Mouse (Mus musculus) spleen, postnatal 14 days (tissue): ENCODE results near the gene Sptan1.

Source experiments
- DNase-seq, 2 experiments: peaks; one replicate each; pipeline ENCODE4 v3.0.0; 2021 to 2022; ENCODE audit warnings: low spot score in 2 of 2

Gene Sptan1

DNA sequence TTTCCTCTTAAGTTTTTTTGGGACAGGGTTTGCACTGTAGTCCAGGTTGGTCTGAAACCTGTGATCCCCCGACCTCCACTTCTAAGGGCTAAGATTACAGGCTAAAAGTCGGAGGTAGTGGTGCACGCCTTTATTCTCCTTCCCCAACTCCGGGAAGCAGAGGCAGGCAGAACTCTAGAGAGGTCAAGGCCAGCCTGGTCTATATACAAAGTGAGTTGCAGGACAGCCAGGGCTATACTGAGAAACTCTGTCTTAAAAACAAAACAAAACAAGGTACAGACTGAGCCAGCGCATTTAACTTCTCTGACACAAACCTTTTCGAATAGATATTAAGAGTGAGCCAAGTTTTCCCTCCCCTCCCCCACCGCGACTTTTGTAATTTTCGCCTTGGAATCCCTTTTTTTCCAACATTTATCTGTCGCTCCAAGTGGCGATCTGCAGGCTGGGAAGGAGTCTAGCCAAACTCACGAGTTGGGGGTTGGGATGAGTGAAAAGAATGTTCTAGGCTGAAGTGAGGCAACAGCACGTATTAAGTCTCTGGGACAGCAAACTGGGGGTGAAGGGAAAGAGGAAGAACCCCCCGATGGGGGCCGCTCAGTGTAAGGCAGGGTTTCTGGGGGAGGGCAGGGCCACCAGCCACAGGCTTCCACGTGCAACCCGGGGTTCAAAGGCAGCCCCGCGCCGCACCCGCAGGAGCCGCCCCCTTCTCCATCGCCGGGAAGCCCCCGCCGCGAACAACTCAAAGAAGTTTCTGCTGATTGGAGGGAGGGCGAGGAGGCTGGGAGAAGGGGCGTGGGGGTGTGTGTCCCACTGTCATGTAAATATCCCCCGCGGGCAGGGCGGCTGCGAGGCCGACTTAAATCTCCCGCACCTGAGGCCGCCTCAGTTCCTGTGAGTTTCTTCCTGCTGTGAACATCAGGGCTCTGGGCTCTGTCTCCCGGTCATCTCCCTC, 96.1 kb downstream of the Sptan1 start:
- DNase-seq, result peak; percentile 29 to 35

DNA sequence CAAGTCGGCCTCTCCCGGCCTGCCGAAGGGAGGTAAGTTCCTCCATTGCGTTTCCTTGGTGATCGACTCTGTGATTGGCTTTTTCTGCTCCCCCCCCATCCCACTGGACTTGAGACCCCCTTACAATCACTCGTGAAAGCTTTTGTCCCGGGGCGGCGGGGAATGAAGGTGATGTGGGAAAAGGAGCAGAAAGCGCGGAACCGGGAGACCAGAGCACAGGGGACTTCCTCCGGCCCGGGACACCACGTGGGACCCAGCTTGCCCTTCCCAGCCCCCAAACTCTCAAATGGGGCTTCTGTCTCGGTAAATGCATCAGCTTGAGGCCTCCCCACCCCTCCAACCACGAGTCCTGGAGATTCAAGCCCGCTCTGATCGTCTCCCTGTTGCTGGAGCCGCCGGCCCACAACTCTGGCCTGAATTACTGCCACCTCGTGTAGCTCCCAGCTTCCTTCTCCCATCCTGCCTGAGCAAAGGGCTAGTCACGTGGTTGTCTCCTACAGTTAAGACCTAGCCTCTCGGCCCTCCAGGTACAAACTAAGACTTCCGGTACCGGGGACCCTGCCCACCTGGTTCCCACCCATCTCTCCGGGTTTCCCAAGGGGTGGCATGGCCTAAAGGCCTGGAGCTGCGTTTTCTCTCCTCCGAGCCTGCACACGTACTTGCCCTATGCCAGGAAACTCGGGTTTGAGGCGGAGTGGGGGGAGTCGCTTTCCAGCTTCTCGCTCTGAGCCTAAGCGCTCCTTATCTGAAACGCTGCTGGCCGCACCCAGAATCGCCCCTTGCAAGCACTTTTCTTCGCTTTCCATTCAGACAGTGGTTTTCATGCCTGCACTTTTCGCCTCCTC, 97.1 kb downstream of the Sptan1 start:
- peak in 1 of 2 experiments; percentile 25 for DNase-seq

DNA sequence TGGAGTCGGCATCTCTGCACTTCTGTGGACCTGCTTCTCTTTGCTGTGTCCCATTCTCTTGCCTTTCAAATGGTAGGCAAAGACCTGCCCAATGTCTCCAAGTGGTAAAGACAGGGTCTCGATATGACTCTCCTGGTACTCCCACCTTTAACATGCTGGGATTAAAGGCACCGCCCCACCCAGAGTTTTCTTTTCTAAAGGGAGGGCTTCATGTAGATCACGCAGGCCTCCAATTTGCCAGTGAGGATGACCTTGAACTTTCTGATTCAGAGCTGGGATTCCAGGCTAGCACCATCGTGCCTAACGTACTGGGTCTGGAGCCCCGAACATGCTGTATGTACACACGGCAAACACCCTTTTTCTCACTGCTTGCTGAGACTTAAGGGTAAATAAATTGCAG, 97.9 kb downstream of the Sptan1 start:
- DNase-seq, result no peak

DNA sequence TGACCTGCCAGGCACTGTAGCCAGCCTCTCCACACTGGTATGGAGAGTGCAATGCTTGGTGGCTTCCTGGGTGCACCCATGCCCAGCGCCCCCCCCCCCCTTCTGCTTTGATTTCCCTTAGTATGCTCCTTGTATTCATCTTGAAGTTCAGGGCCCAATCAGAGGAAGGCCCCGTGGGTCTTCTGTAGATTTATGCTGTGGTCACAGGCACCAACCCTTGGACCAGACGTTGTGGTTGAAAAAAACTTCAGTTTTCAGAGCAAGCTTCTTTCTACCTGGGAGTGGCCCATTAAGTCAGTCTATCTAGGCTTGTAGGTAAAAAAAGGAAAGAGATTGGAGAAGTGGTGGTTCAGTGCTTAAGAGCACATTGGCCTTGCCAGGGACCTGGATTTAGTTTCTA, 98.4 kb downstream of the Sptan1 start:
- DNase-seq, result no peak

DNA sequence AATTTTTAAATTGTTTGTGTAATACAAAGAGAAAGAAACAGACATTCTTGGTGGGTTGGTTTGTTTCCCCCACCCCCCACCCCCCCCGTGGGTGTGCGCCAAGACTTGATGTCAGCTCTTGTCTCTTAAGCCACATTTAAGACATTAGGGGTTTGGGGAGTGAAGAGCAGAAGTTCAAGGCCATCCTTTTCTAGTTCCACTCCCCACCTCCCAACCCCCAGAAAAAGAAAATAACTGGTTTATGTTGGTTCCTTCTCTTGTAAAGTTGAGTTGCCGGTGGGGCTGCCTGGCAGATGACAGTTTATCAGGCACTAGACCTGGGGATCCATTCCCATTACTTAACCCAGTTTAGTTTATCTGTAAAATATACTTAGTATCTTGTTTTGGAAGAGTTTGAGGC, 98.9 kb downstream of the Sptan1 start:
- DNase-seq, result no peak

DNA sequence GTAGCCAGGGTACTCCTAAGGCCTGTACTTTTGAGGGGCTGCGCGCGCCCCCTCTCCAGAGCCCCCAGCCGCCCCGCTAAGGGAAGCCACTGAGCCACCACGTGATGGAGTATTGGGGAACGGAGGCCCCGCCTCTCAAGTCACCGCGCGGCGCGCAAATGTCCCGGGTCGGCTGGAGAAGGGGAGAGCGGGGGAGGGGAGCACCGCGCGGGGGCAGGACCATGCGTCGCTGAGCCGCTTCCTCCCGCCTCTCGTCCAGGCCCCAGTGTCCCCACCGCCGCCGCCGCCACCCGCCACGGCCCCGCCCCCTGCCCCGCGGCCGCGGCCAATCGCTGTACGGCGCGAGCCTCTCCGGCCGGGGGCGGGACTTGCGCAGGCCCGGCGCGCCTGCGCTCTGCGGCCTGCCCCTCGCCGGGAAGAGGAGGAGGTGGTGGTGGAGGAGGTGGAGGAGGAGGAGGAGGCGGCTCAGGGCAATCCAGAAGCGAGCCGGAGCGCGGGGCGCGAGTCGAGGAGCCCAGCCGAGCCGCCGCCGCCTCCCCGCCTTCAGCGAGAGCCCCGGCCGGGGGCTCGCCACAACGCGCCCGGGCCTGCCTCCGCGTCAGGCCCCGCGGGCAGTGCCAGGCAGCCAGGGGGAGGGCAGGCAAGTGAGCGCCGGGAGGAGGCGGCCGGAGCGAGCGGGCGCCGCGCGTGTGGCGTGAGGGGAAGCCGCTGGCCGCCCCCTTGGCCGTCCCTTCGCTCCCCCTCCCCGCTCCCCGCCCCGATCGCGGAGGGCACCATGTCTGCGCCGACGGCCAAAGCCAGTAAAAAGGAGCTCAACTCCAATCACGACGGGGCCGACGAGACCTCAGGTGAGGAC, 100.9 kb downstream of the Sptan1 start:
- peak; percentile 91 to 92 for DNase-seq

DNA sequence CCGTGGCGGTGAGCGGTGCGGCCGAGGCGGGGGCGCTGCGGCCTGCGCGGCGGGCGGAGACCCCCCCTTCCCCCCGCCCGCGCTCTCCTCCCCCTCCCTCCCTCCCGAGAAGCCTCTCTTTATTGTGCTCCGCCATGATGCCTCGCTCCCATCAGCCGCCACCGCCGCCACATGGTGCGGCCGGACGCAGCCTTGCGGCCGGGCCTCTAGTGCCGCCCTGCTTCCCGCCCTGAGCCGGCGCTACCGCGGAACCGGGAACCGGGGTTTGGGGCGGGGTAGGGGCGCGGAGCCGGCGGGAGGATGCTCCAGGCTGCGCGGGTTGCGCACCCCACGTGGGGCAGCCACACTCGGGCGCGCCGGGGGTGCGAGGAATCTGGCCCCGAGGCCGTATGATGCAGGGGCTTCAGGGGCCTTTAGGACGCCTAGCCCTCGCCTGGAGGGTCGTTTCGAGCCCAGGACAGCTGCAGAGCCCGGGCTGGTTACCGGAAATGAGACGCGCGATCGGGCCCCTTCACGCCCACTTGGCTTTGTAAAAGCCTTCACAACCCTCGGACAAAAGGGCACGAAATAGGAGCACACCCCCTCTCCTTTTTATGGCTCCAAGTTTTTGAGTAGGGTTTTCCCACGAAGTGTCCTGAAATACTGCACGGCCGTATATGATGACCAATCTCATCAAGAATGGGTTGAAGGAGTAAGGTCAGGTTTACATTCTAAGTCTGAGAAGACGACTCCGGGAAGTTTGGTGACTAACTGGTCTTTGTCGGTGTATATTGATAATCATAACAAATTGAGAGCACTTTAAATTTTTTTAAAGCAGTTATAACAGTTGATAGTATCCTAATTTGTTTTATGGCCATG, 101.9 kb downstream of the Sptan1 start:
- peak; percentile 25 to 45 for DNase-seq

DNA sequence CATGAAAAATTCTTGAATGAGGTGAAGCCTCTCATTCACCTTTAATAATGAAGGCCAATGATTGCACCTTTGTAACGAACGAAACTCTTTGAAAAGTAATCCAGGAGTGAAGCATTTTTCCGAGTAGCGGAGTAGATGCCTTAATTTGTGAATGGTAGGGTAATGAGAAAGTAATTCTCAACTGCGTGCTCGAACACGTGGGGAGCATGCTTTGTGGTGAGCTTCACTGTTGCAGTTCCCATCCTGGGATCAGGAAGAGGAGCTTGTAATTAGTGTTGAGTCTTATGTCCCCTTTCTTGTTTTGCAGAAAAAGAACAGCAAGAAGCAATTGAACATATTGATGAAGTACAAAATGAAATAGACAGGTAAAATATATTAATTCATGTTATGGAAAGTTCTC, 102.6 kb downstream of the Sptan1 start:
- DNase-seq, result no peak

DNA sequence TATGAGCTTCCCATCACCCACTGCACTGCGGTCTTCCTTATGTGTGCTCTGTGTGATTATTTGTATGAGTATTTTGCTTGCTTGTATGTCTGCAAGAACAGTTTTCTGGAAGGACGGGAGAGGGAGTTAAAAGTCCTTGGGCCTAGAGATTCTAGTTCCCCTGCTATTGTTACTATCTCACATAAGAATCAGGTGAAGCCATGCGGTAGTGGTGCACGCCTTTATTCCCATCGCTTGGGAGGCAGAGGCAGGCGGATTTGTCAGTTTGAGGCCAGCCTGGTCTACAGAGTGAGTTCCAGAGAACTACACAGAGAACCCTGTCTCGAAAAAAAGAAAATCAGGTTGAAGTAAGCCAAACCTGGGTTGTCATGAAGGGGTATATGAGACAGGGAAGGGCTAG, 107.5 kb downstream of the Sptan1 start:
- DNase-seq, result no peak

DNA sequence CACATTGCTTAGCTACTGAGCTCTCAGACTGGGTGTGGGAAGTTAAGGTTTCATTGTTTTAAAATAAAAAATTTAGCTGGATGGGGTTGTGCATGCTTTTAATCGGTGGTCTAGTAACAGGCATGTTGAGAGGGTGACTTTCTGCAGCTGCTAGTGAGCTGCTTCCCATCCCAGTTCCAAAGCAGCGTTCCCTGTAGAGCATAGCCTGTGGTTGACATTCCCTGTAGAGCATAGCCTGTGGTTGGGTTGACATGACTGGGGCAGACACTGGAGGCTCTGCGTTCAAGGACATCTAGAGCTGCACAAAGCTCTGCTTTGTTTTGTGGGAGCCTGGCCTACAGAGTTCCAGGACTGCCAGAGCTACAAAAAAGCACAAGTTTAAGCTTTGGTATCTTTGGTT, 107.9 kb downstream of the Sptan1 start:
- no peak for DNase-seq

DNA sequence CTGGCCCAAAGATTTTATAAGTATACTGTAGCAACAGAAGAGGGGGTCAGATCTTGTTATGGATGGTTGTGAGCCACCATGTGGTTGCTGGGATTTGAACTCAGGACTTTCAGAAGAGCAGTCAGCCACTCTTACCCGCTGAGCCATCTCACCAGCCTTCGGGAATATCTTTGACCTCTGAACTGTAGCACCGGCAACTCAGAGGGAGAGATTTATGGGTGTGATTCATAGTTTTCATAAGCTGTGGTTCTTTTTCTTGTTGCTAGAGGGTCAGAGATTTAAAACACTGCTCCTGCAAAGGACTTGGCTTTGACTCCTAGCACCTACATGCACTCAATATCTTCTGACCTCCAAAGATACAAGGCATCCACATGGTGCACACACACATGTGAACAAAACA, 110.3 kb downstream of the Sptan1 start:
- no peak for DNase-seq

DNA sequence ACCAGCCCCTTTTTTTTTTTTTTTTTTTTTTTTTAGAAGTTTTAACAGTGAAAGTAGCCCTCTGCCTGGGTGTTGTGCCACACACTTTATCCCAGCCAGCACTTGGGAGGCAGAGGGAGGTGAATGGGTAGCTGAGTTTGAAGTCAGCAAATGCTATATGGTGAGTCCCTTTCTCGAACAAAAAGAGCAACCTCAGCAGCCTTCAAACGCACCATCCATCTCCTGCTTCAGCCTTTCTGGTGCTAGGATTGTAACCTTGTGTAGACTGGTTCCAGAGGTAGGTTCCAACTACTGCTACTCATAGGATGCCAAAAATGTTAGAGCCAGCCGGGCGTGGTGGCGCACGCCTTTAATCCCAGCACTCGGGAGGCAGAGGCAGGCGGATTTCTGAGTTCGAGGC, 111.1 kb downstream of the Sptan1 start:
- DNase-seq, result no peak

DNA sequence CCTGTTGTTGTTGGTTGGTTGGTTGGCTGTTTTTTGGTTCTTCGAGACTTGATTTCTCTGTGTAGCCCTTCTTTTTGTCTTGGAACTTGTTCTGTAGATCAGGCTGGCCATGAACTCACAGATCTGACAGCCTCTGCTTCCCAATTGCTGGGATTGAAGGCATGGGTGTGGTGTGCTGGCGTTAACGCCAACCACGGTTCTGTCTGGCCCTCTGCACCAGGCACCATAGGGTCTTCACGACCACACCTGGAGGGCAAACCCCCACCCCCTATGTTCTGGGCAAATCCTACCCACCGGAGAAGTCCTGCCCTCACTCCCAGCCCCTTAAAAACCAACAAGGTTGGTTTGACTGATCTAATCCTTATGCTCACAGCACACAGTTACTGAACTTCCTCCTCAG, 111.6 kb downstream of the Sptan1 start:
- DNase-seq, result no peak

DNA sequence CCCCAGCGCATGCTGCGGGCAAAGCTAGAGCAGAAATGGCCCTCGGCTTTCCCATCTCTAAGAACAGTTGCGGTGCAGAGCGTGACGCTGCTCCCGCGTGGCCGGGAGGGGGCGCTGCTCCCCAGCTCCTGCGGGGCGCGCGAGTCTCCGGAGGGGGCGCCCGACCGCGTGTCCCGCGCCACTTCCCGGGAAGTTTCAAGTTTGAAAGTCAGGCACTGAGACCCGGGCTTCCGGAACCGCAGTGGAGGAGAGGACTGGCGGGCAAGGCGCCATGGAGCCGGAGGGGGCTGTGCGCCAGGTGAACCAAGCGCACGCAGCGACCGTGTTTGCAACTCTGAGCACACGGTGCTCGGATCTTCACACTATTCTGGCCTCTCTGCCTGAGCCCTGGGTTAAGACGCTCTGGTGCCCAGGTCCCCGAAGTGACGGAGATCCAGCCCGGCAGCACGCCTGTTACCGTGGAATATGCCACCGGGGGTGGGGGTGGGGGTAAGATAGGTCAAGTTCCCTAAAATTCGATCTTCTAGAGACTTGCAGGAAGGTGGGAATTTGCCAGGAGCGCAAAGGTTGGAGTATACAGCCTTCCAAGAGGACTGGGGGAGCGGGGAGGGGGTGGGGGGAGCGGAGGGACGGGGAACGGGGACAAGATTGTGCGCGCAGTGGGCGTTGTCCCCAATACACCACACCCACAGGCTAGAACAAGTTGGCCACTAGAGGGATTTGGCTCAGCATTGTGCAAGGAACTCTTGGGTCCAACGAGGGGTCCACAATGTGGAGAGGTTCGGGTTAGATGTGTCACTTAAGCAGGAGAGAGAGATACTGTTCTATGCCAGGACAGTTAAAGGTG, 112.4 kb downstream of the Sptan1 start, which contains the start of gene Pkn3:
Gene Pkn3 (plus strand): TSS at position 183 of the 847 bp plus-strand sequence.
- peak; percentile 65 to 82 for DNase-seq

DNA sequence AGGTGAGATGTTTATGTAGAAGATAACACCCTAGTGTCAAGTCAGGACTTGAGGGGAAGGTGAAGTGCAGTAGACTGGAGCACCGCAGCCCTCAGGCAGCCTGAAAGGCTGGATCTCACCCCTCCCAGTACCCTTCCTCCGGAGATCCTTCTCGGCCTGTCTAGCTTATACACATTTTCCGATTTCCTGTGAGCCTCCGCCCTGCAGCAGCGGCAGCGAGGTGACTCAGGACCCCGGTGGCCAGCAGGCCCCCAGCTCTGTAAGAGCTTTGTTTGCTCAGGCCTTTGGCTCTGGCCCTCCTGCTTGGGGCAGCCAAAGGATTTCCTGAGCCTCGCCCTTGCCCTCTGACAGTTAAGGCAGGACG, 113.0 kb downstream of the Sptan1 start:
- no peak for DNase-seq

DNA sequence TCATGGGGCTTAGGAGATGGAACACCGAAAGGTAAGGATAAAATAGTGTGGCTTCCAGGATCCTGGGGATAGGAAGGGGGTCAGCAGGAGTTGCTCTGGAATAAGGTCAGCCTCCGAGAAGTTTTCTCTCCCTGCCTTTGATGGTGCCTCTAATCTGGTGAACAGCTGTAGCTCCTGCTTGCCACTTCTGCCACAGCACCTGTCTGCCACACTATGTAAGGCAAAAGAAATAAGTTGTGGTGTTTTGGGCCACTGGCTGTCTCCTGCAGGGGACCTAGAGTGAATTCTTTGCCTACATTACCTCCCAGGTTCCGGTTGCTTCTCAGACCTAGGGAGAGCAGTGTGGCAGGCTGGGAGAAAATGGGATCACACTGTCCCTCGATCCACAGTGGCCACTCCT, 113.4 kb downstream of the Sptan1 start:
- DNase-seq, result no peak

DNA sequence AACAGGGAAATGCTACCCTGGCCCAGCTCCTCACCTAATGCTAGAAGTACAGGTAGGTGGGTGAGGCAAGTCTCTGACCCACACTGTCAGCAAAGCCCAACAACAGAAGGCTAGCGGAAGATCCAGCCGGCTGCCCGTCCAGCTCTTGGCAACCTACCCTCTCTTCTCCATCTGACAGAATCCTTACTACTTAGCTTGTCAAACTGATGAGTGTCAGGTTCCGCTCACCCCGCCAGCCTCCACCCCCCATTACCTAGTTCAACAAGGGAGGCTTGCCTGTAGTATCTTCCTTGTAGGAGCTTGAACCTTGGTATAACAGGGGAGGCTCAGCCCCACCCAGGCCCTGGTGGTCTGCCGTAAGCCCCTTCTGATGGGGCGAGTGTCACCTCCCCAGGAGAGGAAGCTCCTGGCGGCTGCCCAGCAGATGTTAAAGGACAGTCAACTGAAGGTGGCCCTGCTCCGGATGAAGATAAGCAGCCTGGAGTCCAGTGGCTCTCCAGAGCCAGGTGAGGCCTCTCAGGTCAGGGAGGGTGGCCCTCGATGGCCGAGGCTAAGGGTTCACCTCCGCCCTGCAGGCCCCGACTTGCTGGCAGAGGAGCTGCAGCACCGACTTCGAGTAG, 114.9 kb downstream of the Sptan1 start:
- DNase-seq, result no peak
